Mouse (Mus musculus) ES-E14 (cell line): Measurements from ENCODE around the gene Lix1. TPM values are rescaled to one million over a fixed set of nuclear protein-coding genes. Genes with fewer than 3 reads are reported as not detected.

Experiments used
- DNase-seq: peaks from one replicate; pipeline ENCODE4 v3.0.0-alpha.2; 2013; ENCODE audit warnings: low read depth, low spot score
- H3K27ac ChIP-seq: 2 replicates; pipeline ENCODE4 v1.5.1; 2012; ENCODE audit warnings: low read depth, mild to moderate bottlenecking, low read length, moderate library complexity, mixed read lengths; ENCODE audit not compliant: poor library complexity, insufficient read depth, severe bottlenecking
- H3K36me3 ChIP-seq: 2 replicates; pipeline ENCODE4 v1.6.1; 2012; ENCODE audit warnings: mild to moderate bottlenecking, low read length, moderate library complexity, mixed read lengths; ENCODE audit not compliant: control insufficient read depth, poor library complexity, insufficient read depth, severe bottlenecking
- H3K4me1 ChIP-seq, 2 experiments: fragments of 150-350 bp in 1 of 2; sonication (generic) in 1 of 2; 2 replicates each; pipeline ENCODE4 v1.6.1; 2012; ENCODE audit warnings: low read length in 2 of 2, mild to moderate bottlenecking in 1 of 2, mixed read lengths in 1 of 2; ENCODE audit not compliant: control insufficient read depth in 2 of 2, insufficient read depth in 2 of 2, poor library complexity in 1 of 2
- H3K4me3 ChIP-seq, 2 experiments: fragments of 150-350 bp in 1 of 2; sonication (generic) in 1 of 2; 2 replicates each; pipeline ENCODE4 v1.5.1; 2012; ENCODE audit warnings: low read length in 2 of 2, low read depth in 1 of 2, mild to moderate bottlenecking in 1 of 2, mixed read lengths in 1 of 2; ENCODE audit not compliant: insufficient read depth in 1 of 2, poor library complexity in 1 of 2, severe bottlenecking in 1 of 2
- H3K9ac ChIP-seq: 2 replicates; pipeline ENCODE4 v1.6.1; 2012; ENCODE audit warnings: low read depth, mild to moderate bottlenecking, low read length, mixed read lengths; ENCODE audit not compliant: poor library complexity, insufficient read depth, severe bottlenecking
- H3K9me3 ChIP-seq: fragments of 150-350 bp; sonication (generic); 2 replicates; pipeline ENCODE4 v1.6.1; 2012; ENCODE audit warnings: low read depth, mild to moderate bottlenecking, low read length; ENCODE audit not compliant: control insufficient read depth, insufficient read depth
- CHD2 ChIP-seq: IDR thresholded peaks from 2 replicates; pipeline ENCODE4 v1.6.1; 2014; ENCODE audit warnings: mild to moderate bottlenecking, low read depth, low read length, inconsistent platforms
- HCFC1 ChIP-seq: IDR thresholded peaks from 2 replicates; pipeline ENCODE4 v1.6.1; 2012; ENCODE audit warnings: low read length, inconsistent platforms, borderline replicate concordance; ENCODE audit not compliant: insufficient read depth
- MAFK ChIP-seq: IDR thresholded peaks from 2 replicates; pipeline ENCODE4 v1.6.1; 2014; ENCODE audit warnings: mild to moderate bottlenecking, low read depth, low read length, inconsistent platforms; ENCODE audit not compliant: insufficient read depth
- ZC3H11A ChIP-seq: IDR thresholded peaks from 2 replicates; pipeline ENCODE4 v1.6.1; 2012; ENCODE audit warnings: low read depth, mild to moderate bottlenecking, inconsistent platforms, low read length, borderline replicate concordance
- ZNF384 ChIP-seq: IDR thresholded peaks from 2 replicates; pipeline ENCODE4 v1.6.1; 2012; ENCODE audit warnings: low read depth, low read length, inconsistent platforms
- in situ Hi-C, 2 experiments: fragments of 600-800 bp; cut with MboI; formaldehyde crosslinking; loops; one replicate each; pipeline ENCODE4 v1.15.1; 2025; ENCODE audit warnings: low sequenced_read_pairs in 2 of 2, inconsistent platforms in 1 of 2; ENCODE audit not compliant: unreplicated experiment in 2 of 2
- total RNA-seq: library from RNA; depleted of rRNA; stranded (reverse); fragments of 300-350 nt; gene quantifications from 2 replicates; pipeline ENCODE4 v1.2.3, GENCODE M21; 2012

Gene Lix1
- total RNA-seq, 1 experiment: 2.3 TPM

GRCm38 (mm10) chr17:17451102-17451501, 48.6 kb downstream of the Lix1 start:
- Histone ChIP-seq H3K4me3 (no peak overlapping the region), H3K9me3 (no peaks in the 10 kb centered on the region), H3K27ac (no peak overlapping the region), H3K36me3 (no peaks in the 10 kb centered on the region), H3K9ac (no peak overlapping the region), H3K4me1 (peaks cover 2 to 8% of the 10 kb centered on the region in 2 experiments; a peak in 2 of 4 replicates)
- DNase-seq: no peak
- in situ Hi-C loops: no loop called here
- TF ChIP-seq HCFC1: no peak
- no peak for TF ChIP-seq MAFK
- no peak for TF ChIP-seq CHD2
- TF ChIP-seq ZNF384: no peak
- TF ChIP-seq ZC3H11A: no peak

GRCm38 (mm10) chr17:17452617-17453016, 50.1 kb downstream of the Lix1 start:
- no peaks in the 10 kb centered on the region for H3K9me3 ChIP-seq
- H3K27ac ChIP-seq: no peak overlapping the region
- no peak overlapping the region for H3K4me3 ChIP-seq
- TF ChIP-seq MAFK: no peak
- TF ChIP-seq HCFC1: no peak
- no peak for TF ChIP-seq ZC3H11A
- TF ChIP-seq ZNF384: no peak
- no peak for TF ChIP-seq CHD2
- no peak for DNase-seq
- no peak overlapping the region for H3K9ac ChIP-seq
- peaks cover 2 to 8% of the 10 kb centered on the region in 2 experiments; a peak in 2 of 4 replicates for H3K4me1 ChIP-seq
- H3K36me3 ChIP-seq: no peaks in the 10 kb centered on the region
- in situ Hi-C loops: no loop called here

DNA sequence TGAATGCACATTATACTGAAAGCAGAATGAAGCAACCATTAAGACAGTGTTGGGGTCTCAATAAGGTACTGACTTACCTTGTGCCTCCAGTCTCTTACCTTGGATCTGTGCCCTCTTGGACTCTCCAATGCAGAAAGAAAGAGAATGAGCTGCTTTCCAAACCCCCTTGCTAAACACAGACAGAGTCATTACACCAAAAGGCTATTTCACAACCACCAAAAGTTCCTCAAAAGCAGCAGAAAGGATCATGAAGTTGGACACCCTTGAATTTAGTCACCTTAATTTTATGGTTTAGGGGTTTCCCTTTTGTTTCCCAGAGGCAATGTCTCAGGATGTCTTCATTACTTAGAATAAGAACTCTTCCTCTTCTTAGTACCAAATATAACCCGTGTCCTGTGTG, 52.1 kb downstream of the Lix1 start:
- peaks cover 0 to 5% of the 10 kb centered on the region in 2 experiments; a peak in 2 of 4 replicates for H3K4me1 ChIP-seq
- in situ Hi-C loops: no loop called here
- TF ChIP-seq MAFK (no peak), CHD2 (no peak)
- no peaks in the 10 kb centered on the region for H3K9me3 ChIP-seq
- no peak overlapping the region for H3K27ac ChIP-seq
- no peak overlapping the region for H3K4me3 ChIP-seq
- no peak for DNase-seq
- no peaks in the 10 kb centered on the region for H3K36me3 ChIP-seq
- no peak overlapping the region for H3K9ac ChIP-seq

- DNase-seq: no peak
- Histone ChIP-seq H3K4me1 (peaks cover 3 to 5% of the 10 kb centered on the region in 2 experiments; a peak in 2 of 4 replicates), H3K36me3 (no peaks in the 10 kb centered on the region), H3K9me3 (no peaks in the 10 kb centered on the region), H3K4me3 (no peak overlapping the region), H3K9ac (no peak overlapping the region), H3K27ac (no peak overlapping the region)
- TF ChIP-seq CHD2: no peak
- TF ChIP-seq ZC3H11A: no peak
- no peak for TF ChIP-seq HCFC1
- TF ChIP-seq MAFK: no peak
- no peak for TF ChIP-seq ZNF384
- in situ Hi-C loops: no loop called here
Observed at GRCm38 (mm10) chr17:17485789-17486188, 83.3 kb downstream of the Lix1 start.
